Comparison of ENCODE assay signal across 8 mouse cellular contexts in the genomic region with DNA sequence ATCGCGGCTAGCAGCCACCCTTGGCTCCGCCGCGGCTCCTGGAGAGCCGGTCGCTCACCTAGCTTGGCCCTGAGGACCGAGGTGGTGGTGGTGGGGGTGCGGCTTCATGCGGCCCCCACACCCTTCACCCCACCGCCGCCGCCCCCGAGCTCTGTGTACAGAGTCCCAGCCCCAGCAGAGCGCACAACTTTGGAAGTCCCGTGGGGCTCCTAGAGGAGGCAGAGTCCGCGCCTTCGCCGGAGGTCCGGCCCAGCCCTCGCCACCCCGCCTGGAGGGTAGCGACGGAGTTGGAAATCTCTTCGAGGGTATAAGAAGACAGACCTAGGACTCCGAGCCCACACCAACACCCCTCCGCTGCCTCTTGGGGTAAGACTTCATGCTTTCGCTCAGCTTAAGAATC. TPM values are rescaled to one million over a fixed set of nuclear protein-coding genes. Genes with fewer than 3 reads are reported as not detected.
DNase-seq lines count a peak whose midpoint lies in the region; ATAC-seq and TF ChIP-seq lines count a peak whose summit lies in the region.

No protein-coding gene starts in this region.

- no peak for DNase-seq in heart, adult 2 months
- no peak for DNase-seq in heart, postnatal 25 days (ENCODE audit: low spot score)
- DNase-seq in urinary bladder, postnatal 25 days (ENCODE audit: low spot score): peak; percentile 9
- no peak for DNase-seq in urinary bladder, postnatal 10 days (ENCODE audit: low spot score)
- no peak for DNase-seq in heart, postnatal 0 days (ENCODE audit: low spot score)
- peak; percentile 26 for DNase-seq in liver, postnatal 0 days
- no peak for DNase-seq in layer of hippocampus, postnatal 14 days (ENCODE audit: low spot score in 2 of 2)
- no peak for DNase-seq in lung, adult 2 months

- intact Hi-C loops in heart, adult 2 months (cut with DNase I): loop anchor here (2.0 to 10.0 kb wide), 2 partner anchors 1019 to 1161 kb away; no protein-coding TSS in a partner anchor
- intact Hi-C loops in heart, postnatal 25 days (cut with DNase I): loop anchor here (2.0 to 5.0 kb wide), 3 partner anchors 98 to 1161 kb away; no protein-coding TSS in a partner anchor

- peak overlapping the region; percentile 13 for H3K9ac ChIP-seq in heart, adult 2 months (ENCODE audit: low read depth, low read length)
- 0 out of 2 replicates have a peak overlapping the region, but pooled peaks have one; percentile 21 for H3K9ac ChIP-seq in heart, postnatal 0 days (replicated peaks; ENCODE audit: low read depth, low read length)
- peak overlapping the region; percentile 50; the same call in 1 of the 2 replicates for H3K9ac ChIP-seq in liver, postnatal 0 days (replicated peaks)

- no peaks in the 10 kb centered on the region for H3K36me3 ChIP-seq in heart, adult 2 months (ENCODE audit: control insufficient read depth, insufficient read depth, low read length)
- H3K36me3 ChIP-seq in heart, postnatal 0 days (replicated peaks; ENCODE audit: control insufficient read depth, insufficient read depth, low read length): no peaks in the 10 kb centered on the region
- H3K36me3 ChIP-seq in liver, postnatal 0 days (replicated peaks; ENCODE audit: insufficient read depth, low read length): no peaks in the 10 kb centered on the region

- TF ChIP-seq CTCF in heart, adult 2 months (IDR thresholded peaks at IDR 0.05): no peak
- no peak for TF ChIP-seq CTCF in heart, postnatal 0 days (IDR thresholded peaks at IDR 0.05; ENCODE audit: low read depth)
- TF ChIP-seq CTCF in liver, postnatal 0 days (IDR thresholded peaks at IDR 0.05; ENCODE audit: low read depth): no peak
- no peak for TF ChIP-seq CTCF in lung, adult 2 months (IDR thresholded peaks at IDR 0.05; ENCODE audit: insufficient read depth, low read length)

- no peak overlapping the region for H3K27ac ChIP-seq in heart, adult 2 months
- no peak overlapping the region for H3K27ac ChIP-seq in heart, postnatal 0 days (ENCODE audit: low read depth)
- H3K27ac ChIP-seq in liver, postnatal 0 days (ENCODE audit: low read depth): no peak overlapping the region

- no peak for TF ChIP-seq EP300 in heart, adult 2 months (IDR thresholded peaks at IDR 0.05; ENCODE audit: insufficient read depth, low read depth, low read length)
- no peak for TF ChIP-seq EP300 in heart, postnatal 0 days (IDR thresholded peaks at IDR 0.05; ENCODE audit: low read depth)
- no peak for TF ChIP-seq EP300 in liver, postnatal 0 days (IDR thresholded peaks at IDR 0.05; ENCODE audit: low read depth)

- 0 out of 2 replicates have a peak, but pooled peaks cover 2% of the 10 kb centered on the region for H3K4me1 ChIP-seq in heart, adult 2 months (ENCODE audit: control insufficient read depth, insufficient read depth, low read length)
- H3K4me1 ChIP-seq in heart, postnatal 0 days (ENCODE audit: control insufficient read depth, insufficient read depth): peaks cover 27% of the 10 kb centered on the region
- peaks cover 25% of the 10 kb centered on the region for H3K4me1 ChIP-seq in liver, postnatal 0 days (ENCODE audit: insufficient read depth)
- H3K4me1 ChIP-seq in lung, adult 2 months (ENCODE audit: control insufficient read depth, insufficient read depth, low read length): peaks cover 9% of the 10 kb centered on the region; the same call in 1 of the 2 replicates

- peaks cover 25% of the 10 kb centered on the region for H3K27me3 ChIP-seq in heart, adult 2 months (ENCODE audit: control insufficient read depth, insufficient read depth, low read length)
- H3K27me3 ChIP-seq in heart, postnatal 0 days (ENCODE audit: control insufficient read depth, insufficient read depth, low read length): peaks cover 56% of the 10 kb centered on the region
- peaks cover 66% of the 10 kb centered on the region for H3K27me3 ChIP-seq in liver, postnatal 0 days (ENCODE audit: insufficient read depth, low read length)

- no peak for TF ChIP-seq POLR2A in heart, adult 2 months (IDR thresholded peaks at IDR 0.05; ENCODE audit: insufficient read depth, low read depth, low read length)
- no peak for TF ChIP-seq POLR2A in lung, adult 2 months (IDR thresholded peaks at IDR 0.05; ENCODE audit: borderline replicate concordance, extremely low read depth, low read depth, low read length)

- H3K4me3 ChIP-seq in heart, adult 2 months: peak overlapping the region; percentile 56
- H3K4me3 ChIP-seq in heart, postnatal 0 days (ENCODE audit: low read depth, low read length): peak overlapping the region; percentile 55
- H3K4me3 ChIP-seq in liver, postnatal 0 days (ENCODE audit: low read depth, low read length): peak overlapping the region; percentile 55
- H3K4me3 ChIP-seq in lung, adult 2 months (replicated peaks; ENCODE audit: extremely low read depth, low read depth, low read length): no peak overlapping the region

- peak overlapping the region; percentile 88 for H3K4me2 ChIP-seq in heart, postnatal 0 days (ENCODE audit: low read depth, low read length)
- peak overlapping the region; percentile 82 for H3K4me2 ChIP-seq in liver, postnatal 0 days (ENCODE audit: low read depth, low read length)

- H3K79me2 ChIP-seq in heart, adult 2 months (replicated peaks; ENCODE audit: control insufficient read depth, insufficient read depth, low read length): no peaks in the 10 kb centered on the region

- ATAC-seq in heart, postnatal 0 days (ENCODE audit: insufficient read depth, low read depth): no peak
- ATAC-seq in liver, postnatal 0 days: peak; percentile 16

- H3K9me3 ChIP-seq in heart, postnatal 0 days (replicated peaks; ENCODE audit: control insufficient read depth, low read length): no peaks in the 10 kb centered on the region
- no peaks in the 10 kb centered on the region for H3K9me3 ChIP-seq in liver, postnatal 0 days (ENCODE audit: low read length)

- 1% methylated on average over 29 of the region's 29 CpGs for WGBS in heart, adult 2 months
- 1% methylated on average over 29 of the region's 29 CpGs for WGBS in heart, postnatal 0 days
- 2% methylated on average over 26 of the region's 29 CpGs for WGBS in liver, postnatal 0 days (ENCODE audit: insufficient replicate concordance)
- 2% methylated on average over 29 of the region's 29 CpGs for WGBS in lung, adult 2 months

RNA-seq across cellular contexts. Expression of gene Adra2a, which starts 1.5 kb away (rescaled TPM):
- under 1 TPM; 0.23 to 0.25 TPM for total RNA-seq in heart, adult 2 months (2021)
- polyA plus RNA-seq in heart, adult 2 months (2012; rRNA removed): 0.06 and 0.20 TPM in 2 replicates
- under 1 TPM; 0.20 to 0.36 TPM for total RNA-seq in heart, postnatal 25 days (2021)
- 1.9 TPM in 1 of 2 replicates, not detected in the other for total RNA-seq in heart, postnatal 0 days (2014; rRNA removed; ENCODE audit: low replicate concordance)
- polyA plus RNA-seq in heart, postnatal 0 days (2015; fragmentation: Nextera tagmentation; extraction: Ambion mirVana): 0.03 TPM in 1 of 2 replicates, not detected in the other
- polyA plus RNA-seq in liver, postnatal 0 days (2015; fragmentation: Nextera tagmentation; extraction: Ambion mirVana): 0.19 and 0.21 TPM in 2 replicates
- 10 to 100 TPM; 13.6 to 14.5 TPM for total RNA-seq in layer of hippocampus, postnatal 14 days (2021)
- 1.4 and 1.6 TPM in 2 replicates for polyA plus RNA-seq in lung, adult 2 months (2012; rRNA removed)

Comparison
In these comparisons a context has a peak if more than half of its experiments do, and no peak if none do; other contexts are left out.
1. DNase-seq: peak in urinary bladder, postnatal 25 days (single experiment) and liver, postnatal 0 days (single experiment); none in heart, adult 2 months (0 of 2), heart, postnatal 25 days (single experiment), urinary bladder, postnatal 10 days (single experiment), heart, postnatal 0 days (single experiment), layer of hippocampus, postnatal 14 days (0 of 2) and lung, adult 2 months (single experiment).
2. Peak in every context shown above with its lines, with median percentiles within 50 percentile points of each other: H3K9ac ChIP-seq.